Mouse (Mus musculus): ENCODE data around the gene Faap100.

DNA sequence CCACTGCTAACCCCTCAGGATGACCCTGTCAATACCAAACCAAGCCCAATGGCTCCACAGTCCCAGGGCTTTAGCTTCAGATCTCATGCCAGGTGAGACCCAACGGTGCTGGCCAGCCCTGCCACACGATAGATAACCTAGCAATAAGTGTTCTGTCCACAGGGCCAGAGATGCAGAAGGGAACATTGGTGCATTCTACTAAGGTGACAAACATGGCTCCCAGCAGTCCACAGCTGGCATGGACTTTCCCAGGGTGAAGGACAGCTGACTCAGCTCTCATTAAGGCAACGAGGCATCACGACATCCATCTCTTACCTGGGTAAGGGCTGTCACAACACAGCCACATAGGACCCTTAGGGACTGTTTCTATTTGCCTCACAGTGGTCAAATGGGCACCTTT is 2.6 kb upstream of the Faap100 start:
- TF ChIP-seq CTCF (IDR thresholded peaks at IDR 0.05; ENCODE audit: low read depth, low read length), result no peak
- no peak for TF ChIP-seq POLR2A (IDR thresholded peaks at IDR 0.05; ENCODE audit: extremely low read depth, insufficient read depth, low read length)

Measured in liver, adult 2 months (tissue).